Mouse (Mus musculus) brain, embryonic 14.5 days (tissue): ENCODE measurements around the gene Olfr1102. TPM values are rescaled to one million over a fixed set of nuclear protein-coding genes. Genes with fewer than 3 reads are reported as not detected.

Experiments used
- DNase-seq: peaks from one replicate; pipeline ENCODE4 v3.0.0-alpha.2; 2011; ENCODE audit warnings: low read depth
- CTCF ChIP-seq: fragments of 200-500 bp; IDR thresholded peaks from 2 replicates; pipeline ENCODE4 v1.5.1; 2012; ENCODE audit warnings: inconsistent platforms, mild to moderate bottlenecking, moderate library complexity, borderline replicate concordance; ENCODE audit not compliant: insufficient read depth, insufficient read length; ENCODE audit errors: extremely low read depth
- POLR2A ChIP-seq: fragments of 200-500 bp; IDR thresholded peaks from 2 replicates; pipeline ENCODE4 v1.6.1; 2012; ENCODE audit warnings: mild to moderate bottlenecking, inconsistent platforms, borderline replicate concordance; ENCODE audit not compliant: poor library complexity, insufficient read depth, insufficient read length, severe bottlenecking; ENCODE audit errors: extremely low read depth
- polyA plus RNA-seq: library from polyadenylated mRNA; depleted of rRNA; stranded (reverse); fragments of >200 nt; gene quantifications from 2 replicates; pipeline ENCODE4 v1.2.3, GENCODE M21; 2012; rRNA removed

Gene Olfr1102
- polyA plus RNA-seq: not detected in 2 replicates

DNA sequence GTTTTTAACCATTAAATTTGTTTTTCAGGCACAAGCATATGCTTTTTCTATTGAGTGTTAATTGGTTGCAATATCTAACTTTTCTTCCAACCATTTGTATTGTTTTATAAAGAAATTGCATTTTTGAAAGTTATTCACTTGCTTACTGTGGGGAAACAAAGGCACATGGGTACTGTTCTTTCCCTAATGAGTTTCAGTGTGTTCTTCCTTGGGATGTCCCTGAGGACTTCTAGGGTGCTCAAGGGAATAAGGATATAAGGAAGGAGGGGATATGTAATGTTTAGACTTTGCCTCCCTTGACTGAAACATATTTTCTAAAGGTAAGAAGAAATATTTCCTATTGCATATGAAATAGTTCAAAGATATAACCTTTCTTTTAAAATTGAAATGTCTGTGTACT, at the start of gene Olfr1102:
Gene Olfr1102 (plus strand): TSS at position 301 of the 400 bp plus-strand sequence.
- TF ChIP-seq POLR2A (no peak), CTCF (no peak)
- no peak for DNase-seq

DNA sequence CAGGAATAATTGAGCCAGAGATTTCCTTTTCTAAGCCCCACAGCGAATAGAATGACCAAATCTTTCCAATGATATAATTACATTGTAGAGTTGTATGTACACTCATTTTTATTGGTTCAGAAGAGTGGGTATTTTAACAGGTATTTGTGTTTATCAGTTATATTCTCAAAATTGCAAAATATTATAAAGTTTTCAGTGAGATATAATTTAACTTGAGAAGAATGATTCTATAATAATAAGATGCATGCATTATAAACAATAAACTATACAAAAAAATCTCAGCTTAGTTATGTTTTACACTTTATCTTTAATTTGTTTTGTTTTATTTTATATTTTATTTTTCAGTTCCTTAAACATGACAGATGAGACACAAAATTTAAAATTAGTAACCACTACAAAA, 37.6 kb upstream of the Olfr1102 start, which contains the start of gene Olfr1099:
Gene Olfr1099 (minus strand): TSS at position 101 of the 400 bp plus-strand sequence.
- no peak for DNase-seq
- TF ChIP-seq POLR2A: no peak
- TF ChIP-seq CTCF: no peak

DNA sequence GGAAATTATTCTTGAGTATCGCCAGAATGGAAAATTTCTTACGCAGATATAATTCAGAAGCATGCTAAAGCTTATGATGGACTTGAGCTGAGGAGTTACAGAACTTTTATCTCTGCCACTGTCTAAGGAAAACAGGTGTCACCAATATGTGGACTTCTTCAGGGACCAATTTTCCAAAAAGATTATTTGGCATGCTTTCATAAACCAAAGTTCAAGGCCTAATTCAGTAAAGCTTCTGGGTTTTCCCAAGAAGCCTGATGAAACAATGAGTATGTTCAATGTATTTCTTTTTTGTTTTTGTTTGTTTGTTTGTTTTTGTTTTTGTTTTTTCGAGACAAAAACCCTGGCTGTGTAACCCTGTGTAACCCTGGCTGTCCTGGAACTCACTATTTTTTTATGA, 18.3 kb upstream of the Olfr1102 start, which contains the start of gene Olfr1100:
Gene Olfr1100 (minus strand): TSS at position 101 of the 400 bp plus-strand sequence.
- DNase-seq: no peak
- no peak for TF ChIP-seq CTCF
- TF ChIP-seq POLR2A: no peak

DNA sequence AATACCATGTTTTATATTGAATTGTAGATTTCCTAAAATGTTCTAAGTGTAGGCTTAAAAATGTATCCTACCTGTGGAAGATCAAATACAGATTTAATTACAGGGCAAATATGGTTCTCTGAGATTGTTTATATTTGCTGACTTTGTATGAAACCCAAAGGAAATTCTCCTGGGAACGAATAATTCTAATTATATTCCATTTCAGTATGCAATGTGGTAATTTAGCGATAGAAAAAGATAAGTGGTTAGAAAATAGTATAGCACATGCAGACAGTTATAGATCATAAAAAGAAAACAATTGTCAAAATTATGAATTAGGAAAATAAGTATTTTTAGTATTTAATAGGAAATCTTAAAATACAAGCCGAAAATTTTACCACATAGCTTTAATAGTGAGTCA, 7.1 kb upstream of the Olfr1102 start, which contains the start of gene Olfr1101:
Gene Olfr1101 (minus strand): TSS at position 101 of the 400 bp plus-strand sequence.
- no peak for DNase-seq
- TF ChIP-seq POLR2A (no peak), CTCF (no peak)

DNA sequence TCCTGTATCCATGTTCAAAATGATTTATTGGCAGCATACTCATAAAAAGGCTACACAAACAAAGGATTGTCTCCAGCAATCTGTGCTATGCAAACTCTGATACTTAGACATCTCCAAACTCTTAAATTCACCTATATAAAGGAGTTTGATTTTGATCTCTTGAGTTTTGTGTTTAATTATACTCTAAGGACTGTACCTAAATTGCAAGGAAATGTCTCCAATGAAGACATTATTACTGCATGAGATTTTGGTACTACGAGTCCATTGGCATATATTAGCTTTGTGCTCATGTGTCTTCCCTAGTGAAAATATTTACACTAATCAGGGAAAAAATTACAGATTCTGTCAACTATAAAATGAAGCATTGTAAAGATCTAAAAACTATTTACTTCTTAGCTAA, 28.8 kb downstream of the Olfr1102 start, which contains the start of gene Olfr1104:
Gene Olfr1104 (minus strand): TSS at position 101 of the 400 bp plus-strand sequence.
- no peak for DNase-seq
- TF ChIP-seq POLR2A (no peak), CTCF (no peak)

- DNase-seq: no peak
- TF ChIP-seq CTCF: no peak
- TF ChIP-seq POLR2A: no peak
Observed at GRCm38 (mm10) chr2:87036431-87036830, 38.2 kb downstream of the Olfr1102 start, which contains the start of gene Olfr1105. TSS of gene Olfr1105 (minus strand) at chr2:87036531.

GRCm38 (mm10) chr2:87052173-87052572, 54.0 kb downstream of the Olfr1102 start, which contains the start of gene Olfr1106:
TSS of gene Olfr1106 (minus strand) at chr2:87052273.
- DNase-seq: no peak
- TF ChIP-seq CTCF (no peak), POLR2A (no peak)

Other genes starting within 250 kb of the Olfr1102 start
- gene Olfr1090, start 239.4 kb upstream of the Olfr1102 start, polyA plus RNA-seq: not detected in 2 replicates
- gene Olfr1093, start 215.9 kb upstream of the Olfr1102 start, polyA plus RNA-seq: not detected in 2 replicates
- not detected in 2 replicates for gene Olfr141, start 188.4 kb upstream of the Olfr1102 start, polyA plus RNA-seq
- not detected in 2 replicates for gene Olfr1094, start 173.7 kb upstream of the Olfr1102 start, polyA plus RNA-seq
- gene Olfr1095, start 146.7 kb upstream of the Olfr1102 start, polyA plus RNA-seq: not detected in 2 replicates
- not detected in 2 replicates for gene Gm13723, start 123.6 kb upstream of the Olfr1102 start, polyA plus RNA-seq
- not detected in 2 replicates for gene Olfr1097, start 106.2 kb upstream of the Olfr1102 start, polyA plus RNA-seq
- gene Olfr1098, start 73.9 kb upstream of the Olfr1102 start, polyA plus RNA-seq: not detected in 2 replicates
- not detected in 2 replicates for gene Olfr1099, start 37.7 kb upstream of the Olfr1102 start, polyA plus RNA-seq
- not detected in 2 replicates for gene Olfr1100, start 18.4 kb upstream of the Olfr1102 start, polyA plus RNA-seq
- gene Olfr1101, start 7.2 kb upstream of the Olfr1102 start, polyA plus RNA-seq: not detected in 2 replicates
- not detected in 2 replicates for gene Olfr1104, start 28.7 kb downstream of the Olfr1102 start, polyA plus RNA-seq
- not detected in 2 replicates for gene Olfr1105, start 38.1 kb downstream of the Olfr1102 start, polyA plus RNA-seq
- not detected in 2 replicates for gene Olfr1106, start 53.9 kb downstream of the Olfr1102 start, polyA plus RNA-seq
- gene Olfr1107, start 77.4 kb downstream of the Olfr1102 start, polyA plus RNA-seq: not detected in 2 replicates
- not detected in 2 replicates for gene Olfr1109, start 97.6 kb downstream of the Olfr1102 start, polyA plus RNA-seq
- not detected in 2 replicates for gene Olfr259, start 116.2 kb downstream of the Olfr1102 start, polyA plus RNA-seq
- not detected in 2 replicates for gene Olfr1110, start 141.9 kb downstream of the Olfr1102 start, polyA plus RNA-seq
- not detected in 2 replicates for gene Olfr1111, start 154.2 kb downstream of the Olfr1102 start, polyA plus RNA-seq
- not detected in 2 replicates for gene Olfr1112, start 189.4 kb downstream of the Olfr1102 start, polyA plus RNA-seq
- gene Olfr1113, start 210.6 kb downstream of the Olfr1102 start, polyA plus RNA-seq: not detected in 2 replicates
- not detected in 2 replicates for gene Olfr1115, start 249.6 kb downstream of the Olfr1102 start, polyA plus RNA-seq